Mouse (Mus musculus): Measurements from ENCODE around the gene Glra1. TPM values are rescaled to one million over a fixed set of nuclear protein-coding genes. Genes with fewer than 3 reads are reported as not detected.

Glra1 gene
- polyA plus RNA-seq, 1 experiment from 2014 or later, result not detected

- Histone ChIP-seq H3K27ac (replicated peaks; ENCODE audit: low read depth, low read length) (no peak overlapping the region), H3K4me3 (ENCODE audit: low read depth, low read length) (no peak overlapping the region), H3K27me3 (ENCODE audit: control insufficient read depth, insufficient read depth, low read length) (no peaks in the 10 kb centered on the region), H3K4me1 (ENCODE audit: control insufficient read depth, insufficient read depth, low read length) (no peaks in the 10 kb centered on the region), H3K4me2 (ENCODE audit: low read depth, severe bottlenecking) (no peak overlapping the region), H3K9ac (ENCODE audit: low read length) (no peak overlapping the region), H3K36me3 (ENCODE audit: control insufficient read depth, insufficient read depth, low read length) (no peaks in the 10 kb centered on the region), H3K9me3 (ENCODE audit: control insufficient read depth, low read length) (no peaks in the 10 kb centered on the region)
- ATAC-seq (ENCODE audit: insufficient number of reproducible peaks, low FRiP score, low TSS enrichment, low read depth), result no peak
- WGBS, result 83% methylated on average over 3 of the region's 3 CpGs
- DNase-seq (ENCODE audit: low spot score), result no peak
Observed at GRCm38 (mm10) chr11:55594411-55594810, 13.6 kb downstream of the Glra1 start.

- Histone ChIP-seq H3K9me3 (ENCODE audit: control insufficient read depth, low read length) (no peaks in the 10 kb centered on the region), H3K9ac (ENCODE audit: low read length) (no peak overlapping the region), H3K4me3 (ENCODE audit: low read depth, low read length) (no peak overlapping the region), H3K4me2 (ENCODE audit: low read depth, severe bottlenecking) (no peak overlapping the region), H3K27ac (replicated peaks; ENCODE audit: low read depth, low read length) (no peak overlapping the region), H3K36me3 (ENCODE audit: control insufficient read depth, insufficient read depth, low read length) (no peaks in the 10 kb centered on the region), H3K4me1 (ENCODE audit: control insufficient read depth, insufficient read depth, low read length) (no peaks in the 10 kb centered on the region), H3K27me3 (ENCODE audit: control insufficient read depth, insufficient read depth, low read length) (no peaks in the 10 kb centered on the region)
- ATAC-seq (ENCODE audit: insufficient number of reproducible peaks, low FRiP score, low TSS enrichment, low read depth) (no peak), DNase-seq (ENCODE audit: low spot score) (no peak)
- WGBS, result 52% methylated on average over 2 of the region's 2 CpGs
Observed at GRCm38 (mm10) chr11:55591194-55591593, 16.8 kb downstream of the Glra1 start.

DNA sequence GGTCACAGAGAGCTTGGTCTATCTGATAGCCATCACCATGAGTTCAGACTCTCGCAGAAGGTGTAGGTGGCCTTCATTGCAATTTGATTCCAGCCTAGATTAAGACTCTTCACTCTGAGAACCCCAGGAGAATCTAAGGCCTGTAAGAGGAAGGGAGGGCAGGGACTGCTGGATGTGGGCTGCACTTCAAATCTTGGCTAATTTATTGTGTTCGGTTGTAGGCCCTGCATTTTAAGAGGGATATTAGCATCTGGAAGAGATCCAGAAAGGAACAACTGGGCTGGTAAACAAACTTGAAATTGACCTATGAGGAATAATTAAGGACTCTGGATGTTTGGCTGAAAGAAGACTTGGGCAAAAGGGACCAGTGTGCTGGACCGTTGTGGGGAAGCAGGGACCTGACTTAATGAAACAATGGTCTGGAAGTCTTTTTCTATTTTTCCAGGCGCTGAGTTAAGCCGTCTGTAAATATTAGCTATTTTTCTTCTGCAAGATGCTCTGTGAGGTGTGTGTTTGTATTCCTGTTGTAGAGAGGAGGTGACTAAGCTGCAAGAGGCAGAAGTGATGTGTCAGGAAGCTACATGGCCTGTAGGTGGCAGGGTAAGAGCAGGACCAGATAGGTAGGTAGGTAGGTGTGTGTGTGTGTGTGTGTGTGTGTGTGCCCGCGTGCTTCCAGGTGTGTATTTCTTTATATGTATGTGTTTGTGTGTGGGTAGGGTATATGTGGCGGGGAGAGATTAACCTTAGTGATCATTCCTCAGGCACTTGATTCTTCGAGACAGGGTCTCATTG, 18.4 kb downstream of the Glra1 start:
- H3K27me3 ChIP-seq (ENCODE audit: control insufficient read depth, insufficient read depth, low read length), result no peaks in the 10 kb centered on the region
- H3K9me3 ChIP-seq (ENCODE audit: control insufficient read depth, low read length), result no peaks in the 10 kb centered on the region
- H3K4me1 ChIP-seq (ENCODE audit: control insufficient read depth, insufficient read depth, low read length), result no peaks in the 10 kb centered on the region
- ATAC-seq (ENCODE audit: insufficient number of reproducible peaks, low FRiP score, low TSS enrichment, low read depth) (no peak), DNase-seq (ENCODE audit: low spot score) (no peak)
- H3K27ac ChIP-seq (replicated peaks; ENCODE audit: low read depth, low read length), result no peak overlapping the region
- WGBS, result 87% methylated on average over 9 of the region's 9 CpGs
- no peak overlapping the region for H3K4me2 ChIP-seq (ENCODE audit: low read depth, severe bottlenecking)
- H3K36me3 ChIP-seq (ENCODE audit: control insufficient read depth, insufficient read depth, low read length), result no peaks in the 10 kb centered on the region
- no peak overlapping the region for H3K4me3 ChIP-seq (ENCODE audit: low read depth, low read length)
- no peak overlapping the region for H3K9ac ChIP-seq (ENCODE audit: low read length)

DNA sequence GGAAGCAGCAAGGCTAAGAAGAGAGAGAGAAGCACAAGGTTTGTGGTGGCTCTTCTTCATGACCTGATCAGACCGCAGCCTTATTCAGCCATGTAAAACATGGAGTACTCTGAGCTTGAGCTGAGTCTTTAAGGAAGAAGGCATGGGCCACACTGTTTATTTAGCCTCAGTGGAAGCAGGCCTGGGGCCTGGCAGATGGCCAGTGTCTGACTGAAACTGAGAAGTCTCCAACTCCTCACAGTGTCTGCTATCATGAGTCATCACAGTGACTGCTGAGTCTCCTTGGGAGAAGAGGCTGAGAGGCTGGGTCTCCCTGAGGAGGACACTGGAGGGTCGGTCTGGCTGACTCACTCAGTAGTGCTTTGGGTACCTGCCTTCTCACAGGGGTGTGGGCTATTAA, 33.6 kb downstream of the Glra1 start:
- H3K4me2 ChIP-seq (ENCODE audit: low read depth, severe bottlenecking), result no peak overlapping the region
- H3K36me3 ChIP-seq (ENCODE audit: control insufficient read depth, insufficient read depth, low read length), result no peaks in the 10 kb centered on the region
- no peaks in the 10 kb centered on the region for H3K27me3 ChIP-seq (ENCODE audit: control insufficient read depth, insufficient read depth, low read length)
- H3K4me1 ChIP-seq (ENCODE audit: control insufficient read depth, insufficient read depth, low read length), result no peaks in the 10 kb centered on the region
- no peak overlapping the region for H3K9ac ChIP-seq (ENCODE audit: low read length)
- 91% methylated on average over 2 of the region's 2 CpGs for WGBS
- no peak overlapping the region for H3K27ac ChIP-seq (replicated peaks; ENCODE audit: low read depth, low read length)
- no peaks in the 10 kb centered on the region for H3K9me3 ChIP-seq (ENCODE audit: control insufficient read depth, low read length)
- H3K4me3 ChIP-seq (ENCODE audit: low read depth, low read length), result no peak overlapping the region
- DNase-seq (ENCODE audit: low spot score) (no peak), ATAC-seq (ENCODE audit: insufficient number of reproducible peaks, low FRiP score, low TSS enrichment, low read depth) (no peak)

DNA sequence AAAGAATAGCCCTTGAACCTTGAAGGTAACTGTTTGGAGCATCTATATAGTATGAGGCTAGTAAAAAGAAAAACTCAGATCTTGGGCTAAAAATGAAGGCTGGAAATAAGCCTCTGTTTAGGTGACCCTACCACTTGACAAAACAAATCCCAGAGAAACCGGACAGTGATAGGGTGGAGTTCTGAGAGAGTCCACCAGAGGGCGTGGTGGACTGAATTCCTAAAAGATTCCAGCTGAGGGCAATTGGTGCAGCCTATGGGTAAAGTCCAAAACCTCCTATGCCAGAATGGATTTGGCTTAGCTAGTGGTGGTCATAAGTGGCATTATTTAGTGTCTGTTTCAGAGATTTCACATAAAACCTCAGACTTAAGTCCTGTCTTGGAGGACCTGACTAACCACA, 36.9 kb downstream of the Glra1 start:
- Histone ChIP-seq H3K27ac (replicated peaks; ENCODE audit: low read depth, low read length) (no peak overlapping the region), H3K9ac (ENCODE audit: low read length) (no peak overlapping the region), H3K4me2 (ENCODE audit: low read depth, severe bottlenecking) (no peak overlapping the region), H3K36me3 (ENCODE audit: control insufficient read depth, insufficient read depth, low read length) (no peaks in the 10 kb centered on the region), H3K4me3 (ENCODE audit: low read depth, low read length) (no peak overlapping the region), H3K27me3 (ENCODE audit: control insufficient read depth, insufficient read depth, low read length) (no peaks in the 10 kb centered on the region), H3K9me3 (ENCODE audit: control insufficient read depth, low read length) (no peaks in the 10 kb centered on the region), H3K4me1 (ENCODE audit: control insufficient read depth, insufficient read depth, low read length) (no peaks in the 10 kb centered on the region)
- DNase-seq (ENCODE audit: low spot score), result peak; percentile 62
- ATAC-seq (ENCODE audit: insufficient number of reproducible peaks, low FRiP score, low TSS enrichment, low read depth), result no peak
- WGBS, result 32% methylated on average over 2 of the region's 2 CpGs

DNA sequence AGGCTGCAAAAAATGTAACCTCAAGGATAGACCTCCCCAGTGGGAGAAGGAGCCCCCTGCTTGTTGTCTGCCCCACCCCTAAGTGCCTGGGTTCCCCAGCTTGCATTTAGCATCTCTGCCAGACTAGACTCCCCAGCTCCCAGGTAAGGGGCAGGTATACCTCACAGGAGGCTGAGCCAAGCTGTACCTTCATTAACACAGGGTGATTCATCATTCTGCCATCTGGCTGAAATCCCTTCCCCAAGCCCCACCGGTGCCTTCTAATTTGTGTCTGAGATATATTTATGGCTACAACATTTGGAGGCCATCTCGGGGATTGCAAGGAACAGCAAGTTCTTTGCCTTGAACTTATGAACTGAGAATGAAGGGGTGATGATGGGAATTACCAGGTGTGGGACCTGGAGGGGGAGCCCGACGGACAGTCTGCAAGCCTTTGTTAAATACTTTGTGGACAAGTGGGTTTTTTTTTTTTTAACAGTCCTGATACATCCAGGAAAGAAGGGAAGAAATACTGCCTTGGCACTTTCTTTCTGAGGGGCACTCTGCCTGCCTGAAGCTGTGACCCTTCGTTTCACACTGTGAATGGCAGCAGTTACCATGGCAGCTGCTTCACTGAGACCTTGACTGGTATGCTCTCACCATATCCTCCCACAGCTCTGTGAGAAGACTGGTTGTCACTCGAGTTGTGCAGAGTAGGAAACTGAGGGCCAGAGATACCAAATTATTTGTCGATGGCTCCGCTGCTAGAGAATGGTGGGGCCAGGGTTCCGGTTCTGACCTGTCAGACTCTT, 41.5 kb downstream of the Glra1 start:
- H3K36me3 ChIP-seq (ENCODE audit: control insufficient read depth, insufficient read depth, low read length), result no peaks in the 10 kb centered on the region
- H3K9me3 ChIP-seq (ENCODE audit: control insufficient read depth, low read length), result no peaks in the 10 kb centered on the region
- WGBS, result 46% methylated on average over 9 of the region's 9 CpGs
- no peaks in the 10 kb centered on the region for H3K27me3 ChIP-seq (ENCODE audit: control insufficient read depth, insufficient read depth, low read length)
- no peaks in the 10 kb centered on the region for H3K4me1 ChIP-seq (ENCODE audit: control insufficient read depth, insufficient read depth, low read length)
- H3K4me2 ChIP-seq (ENCODE audit: low read depth, severe bottlenecking), result no peak overlapping the region
- H3K9ac ChIP-seq (ENCODE audit: low read length), result no peak overlapping the region
- H3K27ac ChIP-seq (replicated peaks; ENCODE audit: low read depth, low read length), result no peak overlapping the region
- DNase-seq (ENCODE audit: low spot score), result peak; percentile 24
- ATAC-seq (ENCODE audit: insufficient number of reproducible peaks, low FRiP score, low TSS enrichment, low read depth), result no peak
- H3K4me3 ChIP-seq (ENCODE audit: low read depth, low read length), result no peak overlapping the region

DNA sequence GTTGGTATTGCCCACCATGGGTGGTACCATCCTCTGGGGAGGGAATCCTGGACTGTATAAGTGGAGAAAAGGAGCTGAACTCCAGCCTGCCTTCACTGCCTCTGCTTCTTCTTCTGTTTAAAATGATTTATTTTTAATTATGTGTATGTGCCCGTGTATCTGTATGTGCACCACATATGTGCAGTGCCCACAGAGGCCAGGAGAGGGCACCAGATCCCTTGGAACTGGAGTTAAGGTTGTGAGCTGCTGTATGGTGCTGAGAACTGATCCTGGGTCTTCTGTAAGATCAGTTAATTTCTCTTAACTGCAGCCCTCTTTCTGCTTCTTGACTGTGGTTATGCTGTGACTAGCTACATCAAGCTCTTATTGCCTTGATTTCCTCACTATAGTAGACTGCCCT, 62.3 kb downstream of the Glra1 start:
- no peak for DNase-seq (ENCODE audit: low spot score)
- H3K9ac ChIP-seq (ENCODE audit: low read length), result no peak overlapping the region
- no peaks in the 10 kb centered on the region for H3K27me3 ChIP-seq (ENCODE audit: control insufficient read depth, insufficient read depth, low read length)
- H3K36me3 ChIP-seq (ENCODE audit: control insufficient read depth, insufficient read depth, low read length), result no peaks in the 10 kb centered on the region
- H3K27ac ChIP-seq (replicated peaks; ENCODE audit: low read depth, low read length), result no peak overlapping the region
- WGBS, result 96% methylated on average over 1 of the region's 1 CpGs
- no peak overlapping the region for H3K4me3 ChIP-seq (ENCODE audit: low read depth, low read length)
- no peak overlapping the region for H3K4me2 ChIP-seq (ENCODE audit: low read depth, severe bottlenecking)
- no peaks in the 10 kb centered on the region for H3K4me1 ChIP-seq (ENCODE audit: control insufficient read depth, insufficient read depth, low read length)
- H3K9me3 ChIP-seq (ENCODE audit: control insufficient read depth, low read length), result no peaks in the 10 kb centered on the region
- ATAC-seq (ENCODE audit: insufficient number of reproducible peaks, low FRiP score, low TSS enrichment, low read depth), result no peak

- 55% methylated on average over 4 of the region's 4 CpGs for WGBS
- H3K4me1 ChIP-seq (ENCODE audit: control insufficient read depth, insufficient read depth, low read length), result no peaks in the 10 kb centered on the region
- no peaks in the 10 kb centered on the region for H3K27me3 ChIP-seq (ENCODE audit: control insufficient read depth, insufficient read depth, low read length)
- H3K9me3 ChIP-seq (ENCODE audit: control insufficient read depth, low read length), result no peaks in the 10 kb centered on the region
- no peak for ATAC-seq (ENCODE audit: insufficient number of reproducible peaks, low FRiP score, low TSS enrichment, low read depth)
- no peak overlapping the region for H3K4me3 ChIP-seq (ENCODE audit: low read depth, low read length)
- DNase-seq (ENCODE audit: low spot score), result no peak
- H3K36me3 ChIP-seq (ENCODE audit: control insufficient read depth, insufficient read depth, low read length), result no peaks in the 10 kb centered on the region
- no peak overlapping the region for H3K9ac ChIP-seq (ENCODE audit: low read length)
- H3K27ac ChIP-seq (replicated peaks; ENCODE audit: low read depth, low read length), result no peak overlapping the region
- H3K4me2 ChIP-seq (ENCODE audit: low read depth, severe bottlenecking), result no peak overlapping the region
Observed at GRCm38 (mm10) chr11:55542671-55543070, 65.3 kb downstream of the Glra1 start.
